Mouse (Mus musculus): ENCODE results near the gene Midn.
A peak's percentile ranks its signal among the peaks of the same experiment; 100 is the strongest.

Gene Midn

GRCm38 (mm10) chr10:80144159-80144558 lies 3.9 kb upstream of the Midn start:
- no peak for DNase-seq (ENCODE audit: low read depth, low spot score)

DNA sequence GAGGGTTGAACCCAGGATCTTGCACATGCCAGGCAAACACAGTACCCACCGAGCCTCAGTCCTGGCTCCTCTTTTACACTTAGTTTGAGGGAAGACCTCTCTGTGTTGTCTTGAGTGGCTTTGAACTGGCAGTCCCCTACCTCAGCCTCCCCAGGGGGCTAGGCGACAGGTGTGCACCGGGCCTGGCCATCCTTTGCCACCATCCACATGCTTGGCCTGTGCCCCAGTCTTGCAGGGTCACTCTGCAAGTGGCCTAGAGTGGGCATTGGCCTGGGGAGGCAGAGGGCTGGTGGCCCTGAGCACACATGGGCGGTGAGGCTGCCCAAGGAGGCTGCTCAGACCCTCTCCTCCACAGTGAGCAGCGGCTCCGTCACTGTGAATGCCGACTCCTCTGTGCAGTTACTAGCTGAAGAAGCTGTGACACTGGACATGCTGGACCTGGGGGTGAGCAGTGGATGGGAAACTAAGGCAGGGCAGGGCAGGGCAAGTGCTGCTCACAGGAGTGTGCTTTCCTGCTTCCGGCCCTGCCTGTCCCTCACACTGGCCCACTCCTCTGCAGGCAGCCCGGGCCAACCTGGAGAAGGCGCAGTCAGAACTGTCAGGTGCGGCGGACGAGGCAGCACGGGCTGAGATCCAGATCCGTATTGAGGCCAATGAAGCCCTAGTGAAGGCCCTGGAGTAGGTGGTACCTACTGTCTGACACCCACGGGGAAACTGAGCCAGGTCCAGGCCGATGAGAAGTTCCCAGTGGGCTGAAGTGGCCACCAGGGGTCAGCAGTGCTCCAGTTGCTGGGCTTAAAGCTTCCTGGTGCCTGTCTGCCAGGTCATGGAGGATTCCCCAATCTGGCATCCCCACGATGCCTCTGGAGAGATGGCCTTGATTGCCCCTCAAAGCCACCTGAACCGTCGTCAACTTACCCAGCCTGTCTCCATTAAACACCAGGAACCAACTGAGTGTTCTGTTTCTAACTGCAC lies 2.9 kb upstream of the Midn start:
- DNase-seq (ENCODE audit: low read depth, low spot score), result no peak

DNA sequence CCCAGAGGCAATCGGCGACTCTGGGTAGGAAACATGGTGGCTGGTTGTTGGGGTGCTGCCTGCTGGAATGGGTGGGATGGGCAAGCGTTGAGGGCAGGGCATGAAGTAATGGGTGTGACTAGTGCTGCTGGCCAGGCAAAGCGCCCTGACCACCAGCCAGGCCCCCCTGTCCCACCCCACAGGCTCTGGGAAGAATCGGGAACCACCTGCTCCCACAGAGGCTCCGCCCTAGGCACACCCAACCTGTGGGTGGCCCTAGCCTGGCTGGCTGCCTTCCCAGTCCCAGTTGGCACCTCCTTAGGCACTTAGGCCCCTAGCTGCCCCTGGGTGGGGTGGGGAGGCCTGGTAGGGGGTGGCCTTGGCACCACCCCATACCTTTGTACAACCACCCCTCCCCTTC lies 2.2 kb upstream of the Midn start:
- no peak for DNase-seq (ENCODE audit: low read depth, low spot score)

- DNase-seq (ENCODE audit: low read depth, low spot score), result no peak
These were observed 1.5 kb upstream of the Midn start for GRCm38 (mm10) chr10:80146568-80147011.

DNA sequence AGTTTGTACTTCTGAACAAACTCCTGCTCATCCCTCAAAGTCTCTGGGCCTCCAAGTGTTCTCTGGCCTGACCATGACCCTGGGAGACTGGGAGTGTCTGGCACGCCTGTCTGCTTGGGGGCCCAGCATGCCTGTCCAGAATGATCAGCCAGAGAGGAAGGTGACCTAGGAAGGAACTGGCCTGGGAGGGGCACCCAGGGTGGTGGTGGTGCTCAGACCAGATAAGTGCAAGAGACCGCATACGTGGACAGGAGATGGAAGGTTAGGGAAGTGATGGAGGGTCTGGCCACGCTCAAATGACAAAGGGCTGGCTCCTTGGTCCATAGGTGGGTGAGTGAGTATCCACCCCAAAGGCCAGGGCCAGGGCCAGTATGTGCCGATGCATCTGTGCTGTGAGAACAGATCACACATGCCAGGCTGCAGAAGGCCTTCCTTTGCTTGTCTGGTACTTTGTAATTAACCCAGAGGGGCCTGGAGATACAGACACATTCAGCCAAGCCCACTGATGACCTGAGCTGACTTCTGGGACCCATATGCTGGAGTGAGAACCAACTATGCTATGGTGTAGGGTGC lies 840 bp upstream of the Midn start:
- DNase-seq (ENCODE audit: low read depth, low spot score), result no peak

DNA sequence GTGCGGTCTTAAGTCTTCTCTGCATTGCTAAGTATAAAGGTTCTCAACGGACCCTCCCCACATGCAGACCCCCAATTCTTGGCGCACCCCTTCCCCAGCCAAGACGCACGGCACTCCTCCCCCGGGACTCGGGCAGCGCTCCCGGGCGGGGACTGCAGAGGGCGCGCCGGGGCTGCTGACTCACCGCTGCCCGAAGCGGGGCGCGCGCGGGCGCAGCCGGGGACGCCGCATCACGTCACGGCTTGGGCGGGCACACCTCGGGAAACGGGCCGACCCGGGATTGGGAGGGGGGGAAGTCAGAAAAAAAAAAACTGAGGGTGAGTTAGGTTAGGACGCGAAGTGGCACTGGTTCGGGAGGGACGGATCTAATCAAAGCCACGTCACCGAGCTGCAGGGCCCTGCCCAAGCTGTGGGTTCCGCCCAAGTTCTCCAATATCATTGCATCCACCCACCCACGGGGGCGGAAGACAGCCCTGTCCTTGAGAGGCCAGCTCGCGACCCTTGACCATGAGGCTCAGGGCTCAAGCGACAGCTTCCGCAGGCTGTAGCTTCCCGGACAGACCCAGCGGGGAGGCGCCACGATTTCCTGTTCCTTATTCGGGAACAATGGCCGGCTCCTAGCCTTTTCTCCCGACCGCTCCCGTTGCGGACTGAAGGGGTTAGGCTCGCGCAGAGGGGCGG lies 678 bp downstream of the Midn start:
- DNase-seq (ENCODE audit: low read depth, low spot score), result peak; percentile 81

- peak; percentile 93 for DNase-seq (ENCODE audit: low read depth, low spot score)
These were observed 1.5 kb downstream of the Midn start for GRCm38 (mm10) chr10:80149291-80150225.

DNA sequence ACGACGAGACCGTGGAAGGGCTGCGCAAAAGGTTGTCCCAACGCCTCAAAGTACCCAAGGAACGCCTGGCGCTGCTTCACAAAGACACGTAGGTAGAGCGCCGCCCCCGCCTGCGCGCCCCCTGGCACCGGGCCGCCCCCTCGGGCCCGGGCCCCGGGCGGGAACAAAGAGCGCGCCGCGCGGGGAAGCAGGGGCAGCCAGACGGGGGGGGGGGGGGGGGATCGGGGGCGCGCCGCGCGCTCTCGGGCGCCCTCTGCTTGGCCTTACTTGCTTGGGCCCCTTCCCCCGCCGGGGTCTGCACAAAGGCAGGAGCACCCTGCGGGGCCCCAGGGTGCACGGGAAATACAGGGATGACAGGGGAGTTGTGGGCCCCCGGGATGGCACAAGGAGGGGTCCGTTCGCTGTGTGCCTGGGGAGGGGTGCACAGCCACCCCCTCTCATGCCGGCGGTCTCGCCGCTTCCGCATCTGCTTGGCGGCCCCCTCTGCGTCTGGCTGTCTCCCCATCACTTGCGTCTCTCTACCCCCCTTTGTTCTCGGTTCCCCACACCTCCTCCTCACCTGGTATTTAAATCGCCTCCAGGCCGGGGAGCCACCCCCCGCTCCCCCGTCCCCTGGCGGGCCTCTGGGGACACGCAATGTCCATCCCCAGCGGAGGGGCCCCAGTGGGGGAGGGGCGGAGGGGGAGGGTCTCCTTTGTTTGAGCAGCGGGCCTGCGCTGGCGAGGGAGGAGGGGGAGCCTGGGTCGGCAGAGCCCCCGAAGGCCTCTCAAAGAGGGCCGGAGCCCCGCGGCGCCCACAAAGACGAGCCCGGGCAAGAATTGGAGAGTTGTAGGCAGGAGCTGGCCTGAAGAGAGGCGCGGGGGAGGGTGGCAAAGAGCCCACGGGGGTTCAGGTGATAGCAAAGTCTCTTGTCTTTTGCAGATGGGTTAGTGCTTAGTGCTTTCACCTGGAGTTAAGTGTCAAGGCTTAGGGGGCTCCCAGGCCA lies 2.4 kb downstream of the Midn start:
- no peak for DNase-seq (ENCODE audit: low read depth, low spot score)

GRCm38 (mm10) chr10:80151211-80152034 lies 3.4 kb downstream of the Midn start:
- DNase-seq (ENCODE audit: low read depth, low spot score), result no peak

DNA sequence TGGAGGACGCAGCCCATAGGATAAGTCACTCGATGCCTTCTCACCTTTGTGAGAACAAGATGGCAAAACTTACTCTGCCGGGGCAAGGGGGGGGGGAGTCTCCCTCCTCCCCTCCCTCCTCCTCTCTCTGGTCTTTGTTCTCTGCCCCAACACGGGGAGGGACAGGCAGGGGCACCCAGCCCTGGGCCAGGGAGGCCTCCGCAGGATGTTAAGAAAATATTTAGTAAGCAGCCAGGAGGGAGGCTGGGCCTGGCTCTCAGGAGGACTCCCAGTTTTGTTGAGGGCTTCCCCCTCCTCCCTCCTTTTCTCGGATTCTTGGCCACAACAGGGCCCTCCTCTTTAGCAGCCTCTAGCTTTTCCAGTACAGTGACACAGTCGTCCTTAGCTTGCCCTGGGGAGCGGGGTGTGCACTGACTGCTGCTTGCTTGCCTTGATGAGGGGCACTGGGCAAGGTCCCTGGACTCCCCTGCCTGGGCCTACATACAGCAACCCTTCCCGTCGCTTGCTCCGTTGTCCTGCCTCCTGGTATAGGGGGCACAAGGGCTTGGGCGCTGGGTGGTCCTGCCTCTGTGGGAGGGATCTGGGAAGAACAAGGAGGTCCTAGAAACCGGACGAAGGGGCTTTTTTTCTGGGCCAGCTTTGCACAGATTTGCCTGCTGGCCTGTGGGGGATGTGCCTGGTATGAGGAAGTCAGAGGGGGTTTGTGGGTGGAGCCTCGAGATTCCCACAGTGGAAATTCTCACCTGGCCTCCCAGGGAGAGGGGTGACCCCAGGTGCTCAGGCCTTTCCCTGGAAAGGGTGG lies 4.2 kb downstream of the Midn start:
- no peak for DNase-seq (ENCODE audit: low read depth, low spot score)

DNA sequence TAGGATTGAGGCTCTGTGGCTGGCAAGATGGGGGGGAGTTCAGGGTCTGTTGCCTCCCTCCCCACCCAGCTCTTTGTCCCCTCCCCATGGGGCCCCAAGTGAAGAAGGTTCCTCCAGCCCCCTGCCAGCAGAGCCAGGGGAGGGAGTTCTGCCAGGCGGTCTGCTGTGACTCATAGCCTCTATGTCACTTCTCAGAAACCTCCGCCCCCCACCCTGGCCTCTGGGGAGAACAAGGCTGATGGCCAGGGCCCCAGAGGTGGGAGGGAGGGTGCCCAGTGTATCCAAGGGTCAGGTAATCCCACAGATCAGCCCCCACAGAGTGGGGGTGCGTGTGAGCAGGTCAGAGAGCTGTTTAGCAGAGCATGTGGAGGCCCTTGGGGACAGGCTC lies 4.8 kb downstream of the Midn start:
- no peak for DNase-seq (ENCODE audit: low read depth, low spot score)

GRCm38 (mm10) chr10:80153713-80154112 lies 5.6 kb downstream of the Midn start:
- DNase-seq (ENCODE audit: low read depth, low spot score), result no peak

DNA sequence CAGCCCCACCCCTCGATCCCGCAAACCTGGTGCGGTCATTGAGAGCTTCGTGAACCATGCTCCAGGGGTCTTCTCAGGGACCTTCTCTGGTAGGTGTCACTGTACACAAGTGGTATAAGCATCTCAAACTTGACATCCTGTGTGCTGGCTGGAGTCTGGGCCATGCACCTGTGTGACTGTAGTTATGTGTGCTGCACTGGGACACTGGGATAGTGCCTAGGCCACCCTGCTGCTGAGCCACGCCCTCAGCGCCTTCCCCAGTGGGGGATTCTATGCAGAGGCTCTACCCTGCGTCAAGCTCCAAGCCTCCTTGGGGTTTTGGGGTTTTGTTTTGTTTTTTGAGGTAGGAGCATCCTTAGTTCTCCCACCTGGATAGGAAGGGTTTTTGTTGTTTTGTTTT lies 6.3 kb downstream of the Midn start:
- DNase-seq (ENCODE audit: low read depth, low spot score), result no peak

DNA sequence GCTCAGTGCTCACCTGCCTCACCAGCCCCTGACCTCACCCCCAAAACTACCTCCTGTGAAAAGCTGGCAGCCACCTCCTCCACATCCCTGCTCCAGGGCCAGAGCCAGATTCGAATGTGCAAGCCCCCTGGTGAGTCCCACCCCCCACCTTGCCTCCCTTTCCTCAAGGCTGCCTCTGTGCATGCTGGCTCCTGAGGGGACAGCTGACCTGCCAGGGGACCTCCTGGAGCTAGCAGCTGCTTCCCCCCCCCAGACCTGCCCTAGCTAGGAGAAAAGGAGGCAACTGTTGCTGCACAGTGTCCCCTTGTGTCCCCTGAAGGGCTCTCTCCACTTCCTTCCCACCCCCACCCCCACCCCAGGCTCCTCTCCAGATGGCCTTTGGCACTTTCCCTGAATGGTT lies 7.2 kb downstream of the Midn start:
- no peak for DNase-seq (ENCODE audit: low read depth, low spot score)

GRCm38 (mm10) chr10:80156002-80156751 lies 8.1 kb downstream of the Midn start:
- no peak for DNase-seq (ENCODE audit: low read depth, low spot score)

- no peak for DNase-seq (ENCODE audit: low read depth, low spot score)
These were observed 8.6 kb downstream of the Midn start for GRCm38 (mm10) chr10:80156752-80157053.

DNA sequence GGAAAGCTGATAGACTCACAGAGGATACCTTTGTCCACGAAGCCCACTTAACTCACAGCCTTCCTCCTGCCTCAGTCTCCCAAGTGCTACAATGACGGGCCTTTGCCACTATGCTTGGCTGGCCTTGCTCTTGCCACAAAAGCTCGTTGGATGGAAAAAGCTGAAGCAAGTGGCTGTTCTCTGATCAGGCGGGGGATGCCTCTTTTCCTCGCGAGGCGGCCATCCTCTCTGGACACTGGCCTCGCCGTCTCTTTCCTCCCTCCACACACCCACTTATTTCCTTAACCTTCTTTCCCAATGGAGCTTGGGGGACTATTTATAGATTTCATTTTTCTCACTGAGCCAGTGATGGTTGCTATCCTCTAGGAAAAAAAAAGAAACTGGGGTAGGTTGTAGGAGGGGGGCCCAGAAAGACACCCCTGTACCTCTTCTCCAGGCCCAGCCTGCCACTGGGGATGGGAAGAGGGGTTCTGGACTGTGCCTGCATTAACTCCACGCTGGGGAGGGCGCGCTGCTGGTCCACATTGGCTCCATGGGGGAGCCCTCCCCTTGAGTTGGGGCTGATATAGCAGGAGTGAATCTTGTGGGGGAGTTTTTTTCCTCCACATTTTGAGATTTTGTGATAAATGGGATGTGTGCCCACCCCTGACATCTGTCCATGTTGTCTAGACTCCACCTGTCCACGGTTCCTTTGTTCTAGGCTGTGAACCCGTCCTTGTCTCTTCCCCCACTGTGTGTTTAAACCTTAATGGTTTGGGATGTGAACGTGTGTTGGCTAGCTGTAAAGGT lies 9.3 kb downstream of the Midn start:
- DNase-seq (ENCODE audit: low read depth, low spot score), result no peak

Measured in retina, postnatal 7 days (tissue).